Mouse (Mus musculus) erythroblast, embryonic 14.5 days (primary cell): ENCODE results near the gene Lalba.

Experiments used
- GATA1 ChIP-seq: IDR thresholded peaks from 2 replicates; pipeline ENCODE4 v1.6.1; 2012; ENCODE audit warnings: low read length, inconsistent platforms, mixed read lengths
- TAL1 ChIP-seq: IDR thresholded peaks from 3 replicates; pipeline ENCODE4 v1.6.1; 2012; ENCODE audit warnings: low read length, inconsistent platforms, mixed read lengths

- TF ChIP-seq GATA1: no peak
- TF ChIP-seq TAL1: no peak
Observed at GRCm38 (mm10) chr15:98474958-98475357, 7.6 kb downstream of the Lalba start.
